Mouse (Mus musculus) E14TG2a.4 (cell line): ENCODE measurements around the gene Dnah2.

Experiments
- CTCF ChIP-seq: conservative IDR thresholded peaks from 2 replicates; pipeline ENCODE4 v1.5.1; 2014; ENCODE audit warnings: low read length
- NANOG ChIP-seq: IDR thresholded peaks from 2 replicates; pipeline ENCODE4 v1.6.1; 2014; ENCODE audit warnings: borderline replicate concordance, low read length, mixed read lengths
- POU5F1 ChIP-seq: IDR thresholded peaks from 2 replicates; pipeline ENCODE4 v1.6.1; 2014; ENCODE audit warnings: low read length, borderline replicate concordance

GRCm38 (mm10) chr11:69469301-69469700, 79.6 kb downstream of the Dnah2 start:
- no peak for TF ChIP-seq CTCF
- no peak for TF ChIP-seq POU5F1
- TF ChIP-seq NANOG, result no peak
